Mouse (Mus musculus) right cerebral cortex, postnatal 36 days (tissue): Measurements from ENCODE around the gene Zfp646.
"Not testable (repeated sequence)": the region's sequence is repeated elsewhere in the genome, so short reads cannot be mapped to it uniquely, and the experiment has no call there.

ENCODE experiments used
- DNase-seq, 2 experiments: peaks; one replicate each; pipeline ENCODE4 v3.0.0; 2022; ENCODE audit warnings: low spot score in 2 of 2, mixed read lengths in 1 of 2

Gene Zfp646

GRCm38 (mm10) chr7:127880431-127880830, 4.4 kb downstream of the Zfp646 start:
- no peak for DNase-seq

GRCm38 (mm10) chr7:127885951-127886350, 9.9 kb downstream of the Zfp646 start:
- no peak for DNase-seq

- no peak for DNase-seq
These were observed 10.5 kb downstream of the Zfp646 start for GRCm38 (mm10) chr7:127886551-127886950.

DNA sequence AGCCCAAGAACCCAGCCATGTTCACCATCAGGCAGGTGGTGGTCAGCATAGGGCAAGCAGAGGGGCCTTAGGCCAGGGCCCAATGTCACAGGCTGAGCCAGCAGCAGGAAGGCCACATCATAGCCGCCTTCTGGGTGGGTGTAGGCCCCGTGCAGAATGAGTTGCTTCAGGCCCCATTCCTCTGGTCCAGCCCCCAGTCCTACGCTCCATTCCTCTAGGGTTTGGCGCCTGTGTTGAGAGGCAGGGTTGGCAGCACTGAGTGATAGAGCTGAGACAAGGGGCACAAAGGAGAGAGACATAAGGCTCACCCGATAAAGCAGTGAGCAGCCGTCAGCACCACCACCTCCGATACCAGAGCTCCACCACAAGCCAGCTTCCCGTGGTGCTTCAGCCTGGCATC, 11.2 kb downstream of the Zfp646 start:
- no peak for DNase-seq

DNA sequence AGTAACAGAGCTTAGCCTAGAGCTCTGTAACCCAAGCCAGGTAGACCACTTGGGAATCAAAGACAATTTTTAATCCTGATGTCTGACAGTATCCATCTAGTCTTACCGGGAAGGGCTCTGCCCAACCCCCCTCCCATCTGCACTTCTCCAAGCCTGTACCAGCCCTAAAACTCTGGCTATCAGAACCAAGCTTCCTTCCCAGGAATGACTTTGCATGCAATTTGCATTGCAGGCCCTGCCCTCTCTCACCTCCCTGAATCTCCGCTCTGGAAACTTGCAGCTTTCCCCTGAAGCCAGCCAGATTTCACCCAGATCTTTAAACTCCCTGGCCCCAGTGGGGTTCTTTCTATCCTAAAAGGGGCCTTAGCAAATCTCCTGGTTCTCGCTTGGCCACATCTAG, 11.8 kb downstream of the Zfp646 start:
- no peak for DNase-seq

- no peak for DNase-seq
These were observed 12.8 kb downstream of the Zfp646 start for GRCm38 (mm10) chr7:127888821-127889220.

DNA sequence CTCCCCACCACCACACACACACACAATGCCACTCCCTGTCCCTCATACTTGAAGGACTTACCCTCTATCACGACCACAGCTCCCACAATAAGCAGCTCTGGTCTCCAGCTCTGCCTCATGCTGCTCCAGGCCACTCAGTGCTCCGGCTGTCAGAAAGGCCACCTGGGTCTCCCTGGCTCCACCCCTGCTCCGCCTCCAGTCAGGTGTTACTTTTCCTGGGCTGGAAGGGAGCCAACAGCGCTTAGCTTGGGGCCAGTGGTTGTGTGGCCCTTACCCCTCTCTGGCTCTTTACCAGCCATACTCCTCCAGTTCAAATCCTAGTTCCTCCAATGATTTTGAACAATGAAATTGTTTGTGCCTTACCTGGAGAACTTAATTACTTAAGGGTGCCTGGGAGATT, 14.8 kb downstream of the Zfp646 start, which contains the start of gene Prss53:
Gene Prss53 (minus strand): TSS at position 173 of the 400 bp plus-strand sequence.
- no peak for DNase-seq

GRCm38 (mm10) chr7:127894480-127894879, 18.5 kb downstream of the Zfp646 start:
- DNase-seq: no peak

- DNase-seq: peak; percentile 95 to 96
These were observed 19.4 kb downstream of the Zfp646 start, which contains the start of the genes Gm21974 and Vkorc1 for GRCm38 (mm10) chr7:127895442-127895841. Gene Gm21974 (minus strand): TSS chr7:127895454. Gene Vkorc1 (minus strand): TSS chr7:127895617.

GRCm38 (mm10) chr7:127895891-127896290, 19.9 kb downstream of the Zfp646 start:
- not testable (repeated sequence) for DNase-seq

DNA sequence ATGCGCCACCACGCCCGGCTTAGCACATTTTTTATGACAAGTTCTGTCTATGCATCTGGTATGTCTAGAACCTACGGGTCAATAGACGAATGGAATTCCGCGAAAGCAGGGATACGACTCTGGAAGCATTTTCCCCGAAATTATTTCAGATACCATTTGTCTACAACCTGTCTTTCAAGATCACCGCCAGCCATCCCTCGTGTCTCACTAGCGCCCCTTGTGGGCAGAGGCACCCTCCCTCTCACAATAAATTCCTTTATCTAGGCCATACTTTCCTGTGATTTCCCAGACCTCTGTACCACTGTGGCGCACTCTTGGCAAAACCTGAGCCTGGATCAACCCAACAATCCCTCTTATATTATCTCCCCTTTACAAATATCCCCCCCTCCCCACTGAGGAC, 20.4 kb downstream of the Zfp646 start:
- no peak for DNase-seq

DNA sequence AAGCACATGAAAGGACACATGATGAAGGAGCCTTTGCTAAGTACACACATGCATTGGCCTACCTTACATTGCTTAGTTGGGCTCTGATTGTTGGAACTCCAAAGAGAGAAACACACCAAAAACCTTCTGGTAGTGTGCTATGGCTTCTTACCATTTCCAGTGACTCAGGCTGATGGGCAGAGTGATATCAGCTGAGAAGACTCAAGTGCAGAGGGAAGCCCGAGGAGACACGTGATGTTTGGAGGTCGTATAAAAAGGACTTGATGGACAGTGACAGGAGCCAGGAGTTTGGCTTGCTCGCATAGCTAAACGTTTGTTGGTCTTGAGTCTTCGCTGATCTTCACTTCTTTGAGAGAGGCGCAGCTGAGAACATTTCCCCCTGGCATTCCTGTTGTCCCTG, 21.5 kb downstream of the Zfp646 start:
- DNase-seq: no peak

DNA sequence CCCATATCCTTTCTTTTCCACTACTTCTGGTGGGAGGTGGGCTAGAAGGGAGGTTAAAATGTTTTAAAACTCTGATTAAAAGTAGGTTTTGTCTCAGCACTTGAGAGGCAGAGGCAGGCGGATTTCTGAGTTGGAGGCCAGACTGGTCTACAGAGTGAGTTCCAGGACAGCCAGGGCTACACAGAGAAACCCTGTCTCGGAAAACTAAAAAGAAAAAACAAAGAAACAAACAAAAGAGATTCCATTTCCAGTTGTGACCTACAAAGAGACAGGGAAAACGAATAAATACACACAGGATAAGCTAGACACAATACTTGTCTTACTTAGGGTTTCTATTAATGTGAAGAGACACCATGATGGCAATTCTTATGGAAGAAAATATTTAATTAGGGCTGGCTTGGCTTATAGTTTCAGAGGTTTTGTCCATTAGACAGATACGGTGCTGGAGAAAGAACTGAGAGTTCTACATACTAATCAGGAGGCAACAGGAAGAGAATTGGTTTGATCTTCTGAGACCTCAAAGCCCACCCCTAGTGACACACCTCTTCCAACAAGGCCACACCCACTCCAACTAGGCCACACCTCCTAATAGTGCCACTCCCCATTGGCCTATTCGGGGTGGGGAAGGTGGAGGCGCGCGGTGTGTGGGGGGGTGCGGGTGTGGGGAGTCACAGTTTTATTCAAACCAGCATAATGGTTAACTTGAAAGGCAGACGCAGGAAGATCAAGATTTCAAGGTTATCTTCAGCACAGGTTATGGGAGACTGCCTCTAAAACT, 22.3 kb downstream of the Zfp646 start:
- DNase-seq: no peak

- no peak for DNase-seq
These were observed 24.0 kb downstream of the Zfp646 start for GRCm38 (mm10) chr7:127899997-127900396.

DNA sequence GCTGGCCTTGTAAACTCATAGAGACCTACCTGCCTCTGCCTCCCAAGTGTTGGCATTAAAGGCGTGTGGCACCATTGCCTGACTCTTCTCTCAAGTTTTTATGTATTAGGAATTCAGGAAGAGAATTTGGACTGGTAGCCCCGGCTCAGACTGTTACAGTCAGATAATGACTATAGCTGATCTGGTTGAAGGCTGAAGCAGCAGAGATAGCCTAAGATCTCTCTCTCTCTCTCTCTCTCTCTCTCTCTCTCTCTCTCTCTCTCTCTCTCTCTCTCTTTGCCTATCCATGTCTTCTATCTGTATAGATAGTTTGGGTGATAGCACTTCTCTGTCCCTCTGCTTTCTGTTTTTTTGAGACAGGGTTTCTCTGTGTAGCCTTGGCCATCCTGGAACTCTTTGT, 25.8 kb downstream of the Zfp646 start:
- DNase-seq: no peak

GRCm38 (mm10) chr7:127903971-127904796, 28.2 kb downstream of the Zfp646 start, which contains the start of gene Bckdk:
Gene Bckdk (plus strand): TSS chr7:127904082.
- DNase-seq: peak; percentile 74 to 75

GRCm38 (mm10) chr7:127907939-127908338, 31.9 kb downstream of the Zfp646 start:
- DNase-seq: no peak

GRCm38 (mm10) chr7:127908656-127909055, 32.6 kb downstream of the Zfp646 start:
- DNase-seq: no peak

DNA sequence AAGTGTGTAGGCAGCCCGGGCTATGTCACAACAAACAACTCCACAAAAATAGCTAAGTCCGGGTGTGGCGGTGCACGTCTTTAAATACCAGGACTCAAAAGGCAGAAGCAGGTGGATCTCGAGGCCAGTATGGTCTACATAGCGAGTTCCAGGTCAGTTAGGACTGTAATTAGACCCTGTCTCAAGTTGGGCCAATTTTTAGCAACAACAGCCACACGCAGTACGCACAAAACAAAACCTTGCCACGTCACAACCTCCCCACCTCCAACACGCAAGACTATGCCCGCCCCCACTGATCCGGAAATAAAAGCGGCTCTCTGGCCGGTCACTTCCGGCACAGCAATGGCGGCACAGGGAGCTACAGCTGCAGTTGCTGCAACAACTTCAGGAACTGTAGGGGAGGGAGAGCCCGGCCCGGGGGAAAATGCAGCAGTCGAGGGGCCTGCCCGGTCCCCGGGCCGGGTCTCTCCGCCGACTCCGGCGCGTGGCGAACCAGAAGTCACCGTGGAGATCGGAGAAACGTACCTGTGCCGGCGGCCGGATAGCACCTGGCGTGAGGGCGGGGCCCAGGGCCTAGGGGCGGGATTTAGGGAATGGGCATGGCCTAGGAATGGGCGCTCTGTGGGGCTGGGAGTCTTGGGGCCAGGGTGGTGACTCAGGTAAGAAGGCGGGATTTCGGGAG, 36.3 kb downstream of the Zfp646 start, which contains the start of gene Kat8:
Gene Kat8 (plus strand): TSS at position 327 of the 682 bp plus-strand sequence.
- DNase-seq: peak; percentile 80 to 81

DNA sequence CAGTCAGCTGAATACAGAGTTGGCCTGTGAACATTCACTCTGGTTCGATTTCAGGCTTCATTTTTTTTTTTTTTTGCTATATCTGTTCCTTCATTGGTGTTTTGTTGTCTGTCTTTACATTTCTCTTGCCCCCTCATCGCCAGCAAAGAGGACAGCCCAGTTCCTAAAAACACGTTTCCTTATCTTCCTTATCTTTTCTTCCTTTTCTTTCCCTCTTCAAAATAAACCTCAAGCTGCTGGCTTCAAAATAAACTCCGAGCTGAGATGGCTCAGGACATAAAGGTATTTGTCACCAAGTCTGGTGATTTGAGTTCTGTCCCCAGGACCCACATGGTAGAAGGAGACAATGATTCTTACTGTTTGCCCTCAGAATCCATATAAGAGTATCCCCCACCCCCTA, 36.9 kb downstream of the Zfp646 start:
- DNase-seq: no peak

DNA sequence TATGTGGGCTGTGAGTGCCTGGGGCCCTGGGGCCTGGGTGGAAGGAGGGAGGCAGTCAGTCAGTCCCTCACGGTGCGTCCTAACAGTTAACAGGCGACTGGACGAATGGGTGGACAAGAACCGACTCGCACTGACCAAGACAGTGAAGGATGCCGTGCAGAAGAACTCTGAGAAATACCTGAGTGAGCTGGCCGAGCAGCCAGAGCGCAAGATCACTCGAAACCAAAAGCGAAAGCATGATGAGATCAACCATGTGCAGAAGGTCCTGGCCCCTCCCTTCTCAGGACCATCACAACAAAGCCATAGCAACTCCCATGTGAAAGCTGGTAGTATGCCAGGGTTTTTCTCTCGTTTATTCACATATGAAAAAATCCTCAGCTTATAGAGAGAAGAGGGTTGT, 39.3 kb downstream of the Zfp646 start:
- DNase-seq: no peak

DNA sequence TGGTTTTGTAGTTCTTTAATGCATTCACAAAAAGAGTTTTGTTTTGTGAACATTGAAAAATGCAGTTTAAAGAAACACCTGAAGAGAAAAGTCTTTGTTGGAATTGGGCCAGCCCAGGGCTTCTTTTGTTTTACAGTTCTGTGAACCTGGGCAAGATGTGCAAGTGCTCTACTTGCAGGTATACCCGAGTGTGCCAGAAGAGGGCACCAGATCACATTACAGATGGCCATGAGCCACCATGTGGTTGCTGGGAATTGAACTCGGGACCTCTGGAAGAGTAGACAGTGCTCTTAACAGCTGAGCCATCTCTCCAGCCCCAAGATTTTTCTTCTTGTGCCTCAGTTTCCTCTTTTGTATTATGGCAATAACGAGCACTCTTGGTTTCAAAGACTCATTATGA, 42.2 kb downstream of the Zfp646 start:
- no peak for DNase-seq
